Mouse (Mus musculus) embryonic facial prominence, embryonic 12.5 days (tissue): Measurements from ENCODE around the gene Aqp5. TPM values are rescaled to one million over a fixed set of nuclear protein-coding genes. Genes with fewer than 3 reads are reported as not detected.

ENCODE experiments used
- ATAC-seq: fragments of 200-750 bp; cut with Nextera tagmentation; 2 replicates; pipeline ENCODE4 v1.8.0; 2017; ENCODE audit not compliant: insufficient number of reproducible peaks, insufficient read depth, low FRiP score, low TSS enrichment
- H3K27ac ChIP-seq: fragments of 300-500 bp; sonication (generic); 2 replicates; pipeline ENCODE4 v1.5.1; 2016; ENCODE audit warnings: mild to moderate bottlenecking
- H3K27me3 ChIP-seq: fragments of 300-500 bp; sonication (generic); 2 replicates; pipeline ENCODE4 v1.6.1; 2016; ENCODE audit warnings: mild to moderate bottlenecking, moderate library complexity
- H3K36me3 ChIP-seq: fragments of 300-500 bp; sonication (generic); 2 replicates; pipeline ENCODE4 v1.6.1; 2016; ENCODE audit warnings: mild to moderate bottlenecking
- H3K4me1 ChIP-seq: fragments of 300-500 bp; sonication (generic); 2 replicates; pipeline ENCODE4 v1.6.1; 2016
- H3K4me2 ChIP-seq: fragments of 300-500 bp; sonication (generic); replicated peaks from 2 replicates; pipeline ENCODE4 v1.6.1; 2016; ENCODE audit warnings: mild to moderate bottlenecking, moderate library complexity
- H3K4me3 ChIP-seq: fragments of 300-500 bp; sonication (generic); 2 replicates; pipeline ENCODE4 v1.5.1; 2016; ENCODE audit warnings: mild to moderate bottlenecking
- H3K9ac ChIP-seq: fragments of 300-500 bp; sonication (generic); 2 replicates; pipeline ENCODE4 v1.6.1; 2016; ENCODE audit warnings: mild to moderate bottlenecking, moderate library complexity
- H3K9me3 ChIP-seq: fragments of 300-500 bp; sonication (generic); 2 replicates; pipeline ENCODE4 v1.6.1; 2016; ENCODE audit warnings: mild to moderate bottlenecking, moderate library complexity
- WGBS: fragments of 180-500 bp; shearing (Covaris S2); methylation state at CpG from one replicate; pipeline ENCODE4 v1.1.7; 2016; 5-methylcytosine and 5-hydroxymethylcytosine counted together
- polyA plus RNA-seq: library from polyadenylated mRNA; unstranded; fragments of >200 nt; fragmentation: Nextera tagmentation; extraction: Ambion mirVana; gene quantifications from 2 replicates; pipeline ENCODE4 v1.2.1, GENCODE M21; 2016

Aqp5 gene
- polyA plus RNA-seq, 1 experiment from 2014 or later = 0.33 TPM

GRCm38 (mm10) chr15:99608382-99609125 lies 18.0 kb downstream of the Aqp5 start:
- no peak overlapping the region for H3K4me2 ChIP-seq
- no peak for ATAC-seq
- H3K27me3 ChIP-seq = peaks cover 53% of the 10 kb centered on the region
- H3K9me3 ChIP-seq = 0 out of 2 replicates have a peak, but pooled peaks cover 3% of the 10 kb centered on the region
- H3K36me3 ChIP-seq = no peaks in the 10 kb centered on the region
- WGBS = 72% methylated on average over 13 of the region's 13 CpGs
- H3K4me3 ChIP-seq = no peak overlapping the region
- H3K9ac ChIP-seq = no peak overlapping the region
- peaks cover 38% of the 10 kb centered on the region for H3K4me1 ChIP-seq
- H3K27ac ChIP-seq = no peak overlapping the region

- Histone ChIP-seq H3K4me3 (no peak overlapping the region), H3K27me3 (peaks cover 39% of the 10 kb centered on the region), H3K4me1 (peaks cover 49% of the 10 kb centered on the region), H3K9me3 (0 out of 2 replicates have a peak, but pooled peaks cover 3% of the 10 kb centered on the region), H3K9ac (no peak overlapping the region), H3K4me2 (no peak overlapping the region), H3K27ac (no peak overlapping the region), H3K36me3 (no peaks in the 10 kb centered on the region)
- 64% methylated on average over 7 of the region's 7 CpGs for WGBS
- ATAC-seq = no peak
Measured at GRCm38 (mm10) chr15:99611563-99611962, 21.0 kb downstream of the Aqp5 start.

GRCm38 (mm10) chr15:99614273-99614672 lies 23.7 kb downstream of the Aqp5 start:
- WGBS = 76% methylated on average over 13 of the region's 13 CpGs
- Histone ChIP-seq H3K9me3 (0 out of 2 replicates have a peak, but pooled peaks cover 3% of the 10 kb centered on the region), H3K27me3 (peaks cover 27% of the 10 kb centered on the region), H3K4me3 (no peak overlapping the region), H3K4me1 (peaks cover 23% of the 10 kb centered on the region), H3K4me2 (no peak overlapping the region), H3K27ac (no peak overlapping the region), H3K36me3 (no peaks in the 10 kb centered on the region), H3K9ac (no peak overlapping the region)
- ATAC-seq = no peak

GRCm38 (mm10) chr15:99614753-99615152 lies 24.2 kb downstream of the Aqp5 start:
- H3K27me3 ChIP-seq = peaks cover 26% of the 10 kb centered on the region
- no peak overlapping the region for H3K27ac ChIP-seq
- 0 out of 2 replicates have a peak overlapping the region, but pooled peaks have one; percentile 3 for H3K4me2 ChIP-seq
- H3K9ac ChIP-seq = no peak overlapping the region
- H3K36me3 ChIP-seq = peaks cover 5% of the 10 kb centered on the region; the same call in 1 of the 2 replicates
- no peak for ATAC-seq
- no peak overlapping the region for H3K4me3 ChIP-seq
- WGBS = 5% methylated on average over 12 of the region's 12 CpGs
- peaks cover 21% of the 10 kb centered on the region for H3K4me1 ChIP-seq
- 0 out of 2 replicates have a peak, but pooled peaks cover 3% of the 10 kb centered on the region for H3K9me3 ChIP-seq

- WGBS = 39% methylated on average over 9 of the region's 9 CpGs
- no peak for ATAC-seq
- no peak overlapping the region for H3K27ac ChIP-seq
Measured at GRCm38 (mm10) chr15:99615246-99615645, 24.7 kb downstream of the Aqp5 start.

GRCm38 (mm10) chr15:99618595-99618994 lies 28.0 kb downstream of the Aqp5 start:
- no peak overlapping the region for H3K4me3 ChIP-seq
- peaks cover 37% of the 10 kb centered on the region for H3K36me3 ChIP-seq
- no peak overlapping the region for H3K27ac ChIP-seq
- peaks cover 15% of the 10 kb centered on the region for H3K4me1 ChIP-seq
- H3K4me2 ChIP-seq = no peak overlapping the region
- WGBS = 87% methylated on average over 3 of the region's 3 CpGs
- H3K27me3 ChIP-seq = peaks cover 9% of the 10 kb centered on the region
- H3K9ac ChIP-seq = no peak overlapping the region
- H3K9me3 ChIP-seq = no peaks in the 10 kb centered on the region
- no peak for ATAC-seq

More at GRCm38 (mm10) chr15:99615246-99615645, 24.7 kb downstream of the Aqp5 start:
- no peak overlapping the region for H3K4me3 ChIP-seq
- H3K9me3 ChIP-seq = 0 out of 2 replicates have a peak, but pooled peaks cover 3% of the 10 kb centered on the region
- H3K36me3 ChIP-seq = peaks cover 7% of the 10 kb centered on the region; the same call in 1 of the 2 replicates
- peaks cover 21% of the 10 kb centered on the region for H3K4me1 ChIP-seq
- H3K27me3 ChIP-seq = peaks cover 23% of the 10 kb centered on the region
- H3K4me2 ChIP-seq = no peak overlapping the region
- H3K9ac ChIP-seq = no peak overlapping the region

GRCm38 (mm10) chr15:99619821-99620220 lies 29.2 kb downstream of the Aqp5 start:
- Histone ChIP-seq H3K9ac (no peak overlapping the region), H3K4me3 (no peak overlapping the region), H3K9me3 (no peaks in the 10 kb centered on the region), H3K27me3 (no peaks in the 10 kb centered on the region), H3K36me3 (peaks cover 47% of the 10 kb centered on the region), H3K27ac (no peak overlapping the region), H3K4me2 (no peak overlapping the region), H3K4me1 (peaks cover 9% of the 10 kb centered on the region)
- 88% methylated on average over 4 of the region's 4 CpGs for WGBS
- ATAC-seq = no peak

GRCm38 (mm10) chr15:99622063-99622462 lies 31.5 kb downstream of the Aqp5 start:
- 93% methylated on average over 11 of the region's 11 CpGs for WGBS
- H3K4me1 ChIP-seq = no peaks in the 10 kb centered on the region
- H3K4me3 ChIP-seq = no peak overlapping the region
- no peaks in the 10 kb centered on the region for H3K27me3 ChIP-seq
- no peak overlapping the region for H3K4me2 ChIP-seq
- no peak overlapping the region for H3K9ac ChIP-seq
- H3K9me3 ChIP-seq = no peaks in the 10 kb centered on the region
- H3K27ac ChIP-seq = no peak overlapping the region
- ATAC-seq = no peak
- peaks cover 68% of the 10 kb centered on the region for H3K36me3 ChIP-seq

- Histone ChIP-seq H3K36me3 (peaks cover 87% of the 10 kb centered on the region), H3K4me1 (no peaks in the 10 kb centered on the region), H3K9ac (no peak overlapping the region), H3K4me3 (no peak overlapping the region), H3K9me3 (no peaks in the 10 kb centered on the region), H3K4me2 (no peak overlapping the region), H3K27me3 (no peaks in the 10 kb centered on the region), H3K27ac (no peak overlapping the region)
- ATAC-seq = no peak
Measured at GRCm38 (mm10) chr15:99631618-99632017, 41.0 kb downstream of the Aqp5 start.

- H3K9ac ChIP-seq = no peak overlapping the region
- ATAC-seq = no peak
- H3K4me3 ChIP-seq = no peak overlapping the region
- whole genome bisulfite sequencing = 90% methylated on average over 7 of the region's 7 CpGs
- no peak overlapping the region for H3K27ac ChIP-seq
- H3K27me3 ChIP-seq = no peaks in the 10 kb centered on the region
- H3K36me3 ChIP-seq = peaks cover 89% of the 10 kb centered on the region
- H3K4me2 ChIP-seq = no peak overlapping the region
- H3K9me3 ChIP-seq = no peaks in the 10 kb centered on the region
- H3K4me1 ChIP-seq = no peaks in the 10 kb centered on the region
Measured at GRCm38 (mm10) chr15:99634702-99635101, 44.1 kb downstream of the Aqp5 start.

GRCm38 (mm10) chr15:99637405-99638123 lies 47.0 kb downstream of the Aqp5 start:
- H3K4me2 ChIP-seq = no peak overlapping the region

GRCm38 (mm10) chr15:99638124-99638485 lies 47.5 kb downstream of the Aqp5 start:
- Histone ChIP-seq H3K4me3 (no peak overlapping the region), H3K36me3 (peaks cover 71% of the 10 kb centered on the region), H3K4me2 (no peak overlapping the region), H3K9ac (no peak overlapping the region), H3K4me1 (peaks cover 5% of the 10 kb centered on the region; the same call in 1 of the 2 replicates), H3K27me3 (no peaks in the 10 kb centered on the region), H3K9me3 (no peaks in the 10 kb centered on the region), H3K27ac (no peak overlapping the region)
- 85% methylated on average over 5 of the region's 5 CpGs for WGBS
- ATAC-seq = no peak

More at GRCm38 (mm10) chr15:99637405-99638123, 47.0 kb downstream of the Aqp5 start:
- no peaks in the 10 kb centered on the region for H3K27me3 ChIP-seq
- no peak for ATAC-seq
- no peak overlapping the region for H3K4me3 ChIP-seq
- H3K9ac ChIP-seq = no peak overlapping the region
- no peaks in the 10 kb centered on the region for H3K9me3 ChIP-seq
- peak overlapping the region; percentile 31; the same call in 1 of the 2 replicates for H3K27ac ChIP-seq
- peaks cover 76% of the 10 kb centered on the region for H3K36me3 ChIP-seq
- 78% methylated on average over 12 of the region's 12 CpGs for WGBS
- H3K4me1 ChIP-seq = peaks cover 1% of the 10 kb centered on the region; the same call in 1 of the 2 replicates
